In genomic region chr12:73042903-73043302, GRCm38 (mm10) we compare ENCODE assay signal across 18 mouse cellular contexts. TPM values are rescaled to one million over a fixed set of nuclear protein-coding genes. Genes with fewer than 3 reads are reported as not detected.
DNase-seq lines count a peak whose midpoint lies in the region; ATAC-seq lines count a peak whose summit lies in the region.
"Had no signal": no experiment of that assay in that cellular context is flagged by ENCODE, and none has a peak within 500 bp of the region (broad histone marks: within the 10 kb centered on the region; RNA-seq: fewer than 3 reads in every experiment).

No protein-coding gene starts in this region.

- peaks cover 6% of the 10 kb centered on the region for H3K4me1 ChIP-seq in hindbrain, embryonic 11.5 days (replicated peaks; ENCODE audit: control insufficient read depth, insufficient read depth, low read length)
- H3K4me1 ChIP-seq in hindbrain, embryonic 16.5 days (ENCODE audit: control insufficient read depth, insufficient read depth, low read depth, low read length): peaks cover 9% of the 10 kb centered on the region
- peaks cover 2% of the 10 kb centered on the region; the same call in 1 of the 2 replicates for H3K4me1 ChIP-seq in brown adipose tissue, adult 24 weeks (ENCODE audit: control insufficient read depth, insufficient read depth, insufficient read length, low read length)
- peaks cover 44% of the 10 kb centered on the region for H3K4me1 ChIP-seq in embryonic facial prominence, embryonic 13.5 days
- H3K4me1 ChIP-seq in limb, embryonic 11.5 days (ENCODE audit: control insufficient read depth, insufficient read depth, low read length): peaks cover 26% of the 10 kb centered on the region

- 0% methylated on average over 2 of the region's 2 CpGs for WGBS in hindbrain, embryonic 11.5 days
- WGBS in hindbrain, embryonic 16.5 days: 10% methylated on average over 2 of the region's 2 CpGs
- WGBS in embryonic facial prominence, embryonic 13.5 days: 4% methylated on average over 2 of the region's 2 CpGs
- whole genome bisulfite sequencing in limb, embryonic 11.5 days: 5% methylated on average over 2 of the region's 2 CpGs

- no peaks in the 10 kb centered on the region for H3K9me3 ChIP-seq in hindbrain, embryonic 11.5 days (ENCODE audit: control insufficient read depth, low read length)
- H3K9me3 ChIP-seq in hindbrain, embryonic 16.5 days (ENCODE audit: control insufficient read depth, low read length): no peaks in the 10 kb centered on the region; the same call in 1 of the 2 replicates
- H3K9me3 ChIP-seq in embryonic facial prominence, embryonic 13.5 days: no peaks in the 10 kb centered on the region
- no peaks in the 10 kb centered on the region for H3K9me3 ChIP-seq in limb, embryonic 11.5 days (ENCODE audit: control insufficient read depth, low read length)

- DNase-seq in hindbrain, embryonic 11.5 days (ENCODE audit: low spot score): no peak
- no peak for DNase-seq in limb, embryonic 11.5 days (ENCODE audit: low spot score)
- no peak for DNase-seq in testis, postnatal 10 days (ENCODE audit: low spot score)
- no peak for DNase-seq in testis, postnatal 14 days (ENCODE audit: low spot score)
- DNase-seq: adrenal gland, adult 8-10 months; cerebellum, adult 8-10 months; thymus, postnatal 14 days had no signal

- no peak for ATAC-seq in hindbrain, embryonic 11.5 days (ENCODE audit: low FRiP score)
- no peak for ATAC-seq in hindbrain, embryonic 16.5 days
- no peak for ATAC-seq in embryonic facial prominence, embryonic 13.5 days (ENCODE audit: insufficient number of reproducible peaks, insufficient read depth, low FRiP score, low TSS enrichment, low read depth)
- ATAC-seq in limb, embryonic 11.5 days (ENCODE audit: insufficient number of reproducible peaks, low FRiP score, low TSS enrichment, low read depth): no peak
- ATAC-seq in megakaryocyte-erythroid progenitor cell, adult 5-6 weeks (replicated peaks; ENCODE audit: low FRiP score, low TSS enrichment, poor library complexity, severe bottlenecking): no peak
- ATAC-seq: CD4-positive, CD25-positive, alpha-beta regulatory T cell, adult 4 months; intestine, embryonic 16.5 days; lung, postnatal 0 days had no signal

- peak overlapping the region; percentile 20; the same call in 1 of the 2 replicates for H3K4me2 ChIP-seq in hindbrain, embryonic 11.5 days (replicated peaks; ENCODE audit: low read depth, low read length)
- no peak overlapping the region for H3K4me2 ChIP-seq in hindbrain, embryonic 16.5 days (ENCODE audit: low read length)
- peak overlapping the region; percentile 73 for H3K4me2 ChIP-seq in embryonic facial prominence, embryonic 13.5 days
- peak overlapping the region; percentile 82 for H3K4me2 ChIP-seq in limb, embryonic 11.5 days (ENCODE audit: low read depth, severe bottlenecking)

- peaks cover 86% of the 10 kb centered on the region for H3K27me3 ChIP-seq in hindbrain, embryonic 11.5 days (ENCODE audit: control insufficient read depth, insufficient read depth, low read length)
- peaks cover 76% of the 10 kb centered on the region for H3K27me3 ChIP-seq in hindbrain, embryonic 16.5 days (replicated peaks; ENCODE audit: control insufficient read depth, insufficient read depth, low read length)
- H3K27me3 ChIP-seq in embryonic facial prominence, embryonic 13.5 days: peaks cover 45% of the 10 kb centered on the region
- peaks cover 41% of the 10 kb centered on the region for H3K27me3 ChIP-seq in limb, embryonic 11.5 days (ENCODE audit: control insufficient read depth, insufficient read depth, low read length)

- no peak overlapping the region for H3K9ac ChIP-seq in hindbrain, embryonic 11.5 days (ENCODE audit: low read depth, low read length)
- H3K9ac ChIP-seq in hindbrain, embryonic 16.5 days (ENCODE audit: low read depth, low read length): no peak overlapping the region
- H3K9ac ChIP-seq in embryonic facial prominence, embryonic 13.5 days: peak overlapping the region; percentile 99
- H3K9ac ChIP-seq in limb, embryonic 11.5 days (ENCODE audit: low read length): peak overlapping the region; percentile 89
- H3K9ac ChIP-seq: liver, embryonic 14.5 days had no signal

- H3K27ac ChIP-seq in hindbrain, embryonic 11.5 days (ENCODE audit: low read depth, low read length): no peak overlapping the region
- no peak overlapping the region for H3K27ac ChIP-seq in hindbrain, embryonic 16.5 days (ENCODE audit: low read depth, low read length)
- 0 out of 2 replicates have a peak overlapping the region, but pooled peaks have one; percentile 88 for H3K27ac ChIP-seq in brown adipose tissue, adult 24 weeks (replicated peaks; ENCODE audit: low read depth, low read length)
- peak overlapping the region; percentile 95 for H3K27ac ChIP-seq in embryonic facial prominence, embryonic 13.5 days
- no peak overlapping the region for H3K27ac ChIP-seq in limb, embryonic 11.5 days (replicated peaks; ENCODE audit: low read depth, low read length)
- H3K27ac ChIP-seq: kidney, postnatal 0 days; liver, embryonic 14.5 days had no signal

- H3K36me3 ChIP-seq in hindbrain, embryonic 11.5 days (ENCODE audit: control insufficient read depth, insufficient read depth, low read length): no peaks in the 10 kb centered on the region
- H3K36me3 ChIP-seq in hindbrain, embryonic 16.5 days (ENCODE audit: control insufficient read depth, insufficient read depth, low read length): no peaks in the 10 kb centered on the region
- peaks cover 5% of the 10 kb centered on the region; the same call in 1 of the 2 replicates for H3K36me3 ChIP-seq in embryonic facial prominence, embryonic 13.5 days
- H3K36me3 ChIP-seq in limb, embryonic 11.5 days (ENCODE audit: control insufficient read depth, insufficient read depth, low read length): no peaks in the 10 kb centered on the region

- H3K4me3 ChIP-seq in hindbrain, embryonic 11.5 days (ENCODE audit: low read depth, low read length): peak overlapping the region; percentile 44
- H3K4me3 ChIP-seq in hindbrain, embryonic 16.5 days (ENCODE audit: low read length): no peak overlapping the region
- H3K4me3 ChIP-seq in brown adipose tissue, adult 24 weeks (ENCODE audit: insufficient read depth, low read depth, low read length): peak overlapping the region; percentile 86
- peak overlapping the region; percentile 78 for H3K4me3 ChIP-seq in embryonic facial prominence, embryonic 13.5 days
- peak overlapping the region; percentile 75 for H3K4me3 ChIP-seq in limb, embryonic 11.5 days (ENCODE audit: low read depth, low read length)
- H3K4me3 ChIP-seq: megakaryocyte, embryonic 14.5 days had no signal

RNA-seq across cellular contexts. Expression of gene Six1, which starts 10.8 kb away (rescaled TPM):
- 24.6 and 28.8 TPM in 2 replicates for polyA plus RNA-seq in hindbrain, embryonic 11.5 days (2014; fragmentation: Nextera tagmentation; extraction: Ambion mirVana)
- 0.58 and 1.5 TPM in 2 replicates for polyA plus RNA-seq in hindbrain, embryonic 16.5 days (2015; fragmentation: Nextera tagmentation; extraction: Ambion mirVana)
- polyA plus RNA-seq in brown adipose tissue, adult 24 weeks (2012; ENCODE audit: insufficient read depth, insufficient read length, missing spikeins): 14.0 and 20.7 TPM in 2 replicates
- polyA plus RNA-seq in embryonic facial prominence, embryonic 13.5 days (2015; fragmentation: Nextera tagmentation; extraction: Ambion mirVana): 34.3 and 35.0 TPM in 2 replicates
- polyA plus RNA-seq in limb, embryonic 11.5 days (2014; fragmentation: Nextera tagmentation; extraction: Ambion mirVana): 58.5 and 66.4 TPM in 2 replicates
- not detected in 2 replicates for total RNA-seq in megakaryocyte-erythroid progenitor cell, adult 5-6 weeks (2014; fragmentation: Nextera tagmentation)
- not detected in 2 replicates for total RNA-seq in megakaryocyte-erythroid progenitor cell, adult 5-6 weeks (2017)
- polyA plus RNA-seq: CD4-positive, CD25-positive, alpha-beta regulatory T cell, adult 4 months; intestine, embryonic 16.5 days; stomach, embryonic 14.5 days had no signal

Comparison
In these comparisons a context has a peak if more than half of its experiments do, and no peak if none do; other contexts are left out.
1. H3K27ac ChIP-seq: peak in brown adipose tissue, adult 24 weeks (single experiment) and embryonic facial prominence, embryonic 13.5 days (single experiment); none in hindbrain, embryonic 11.5 days (single experiment), hindbrain, embryonic 16.5 days (single experiment) and limb, embryonic 11.5 days (single experiment).
2. H3K9ac ChIP-seq: peak in embryonic facial prominence, embryonic 13.5 days (single experiment) and limb, embryonic 11.5 days (single experiment); none in hindbrain, embryonic 11.5 days (single experiment) and hindbrain, embryonic 16.5 days (single experiment).